Mouse (Mus musculus) mature B cell (primary cell): ENCODE measurements around the gene BC024978.

Experiments used
- in situ Hi-C: fragments of 300-500 bp; cut with MboI; formaldehyde crosslinking; loops from 2 replicates; pipeline ENCODE4 v1.14.3; 2019

Gene BC024978

GRCm38 (mm10) chr7:27174896-27175295 is 20.7 kb upstream of the BC024978 start:
- in situ Hi-C loops = no loop called here

- in situ Hi-C loops = no loop called here
These were observed 17.6 kb upstream of the BC024978 start for GRCm38 (mm10) chr7:27177942-27178323.

- in situ Hi-C loops = no loop called here
These were observed 17.0 kb upstream of the BC024978 start, which contains the start of gene Rab4b for GRCm38 (mm10) chr7:27178324-27179216. Gene Rab4b (minus strand): TSS chr7:27178896.

- in situ Hi-C loops = no loop called here
These were observed 16.2 kb upstream of the BC024978 start for GRCm38 (mm10) chr7:27179217-27179918.

GRCm38 (mm10) chr7:27180036-27180435 is 15.5 kb upstream of the BC024978 start:
- in situ Hi-C loops = no loop called here

- in situ Hi-C loops = no loop called here
These were observed 14.5 kb upstream of the BC024978 start, which contains the start of the genes Gm21983 and Mia for GRCm38 (mm10) chr7:27180837-27181695. Gene Gm21983 (minus strand): TSS chr7:27181086. Gene Mia (minus strand): TSS chr7:27181157.

GRCm38 (mm10) chr7:27182498-27182897 is 13.1 kb upstream of the BC024978 start:
- in situ Hi-C loops = no loop called here

GRCm38 (mm10) chr7:27184964-27185363 is 10.6 kb upstream of the BC024978 start:
- in situ Hi-C loops = no loop called here

- in situ Hi-C loops = no loop called here
These were observed 9.6 kb upstream of the BC024978 start for GRCm38 (mm10) chr7:27185986-27186385.

GRCm38 (mm10) chr7:27189271-27189931 is 6.2 kb upstream of the BC024978 start:
- in situ Hi-C loops = no loop called here

GRCm38 (mm10) chr7:27192434-27192833 is 3.1 kb upstream of the BC024978 start:
- in situ Hi-C loops = loop anchor here (5.0 kb wide), 1 partner anchor 35 kb away; no protein-coding TSS in a partner anchor

GRCm38 (mm10) chr7:27193731-27194130 is 1.9 kb upstream of the BC024978 start:
- in situ Hi-C loops = loop anchor here (5.0 kb wide), 1 partner anchor 36 kb away; no protein-coding TSS in a partner anchor

GRCm38 (mm10) chr7:27197136-27197535 is 1.6 kb downstream of the BC024978 start:
- in situ Hi-C loops = no loop called here

GRCm38 (mm10) chr7:27197634-27198033 is 2.1 kb downstream of the BC024978 start:
- in situ Hi-C loops = no loop called here

GRCm38 (mm10) chr7:27198355-27198754 is 2.8 kb downstream of the BC024978 start:
- in situ Hi-C loops = no loop called here

- in situ Hi-C loops = no loop called here
These were observed 3.2 kb downstream of the BC024978 start for GRCm38 (mm10) chr7:27198779-27199178.

GRCm38 (mm10) chr7:27203730-27204449 is 8.3 kb downstream of the BC024978 start:
- in situ Hi-C loops = no loop called here

GRCm38 (mm10) chr7:27212626-27213025 is 17.0 kb downstream of the BC024978 start:
- in situ Hi-C loops = no loop called here

- in situ Hi-C loops = no loop called here
These were observed 23.0 kb downstream of the BC024978 start for GRCm38 (mm10) chr7:27218586-27218985.

- in situ Hi-C loops = no loop called here
These were observed 24.4 kb downstream of the BC024978 start for GRCm38 (mm10) chr7:27219937-27220336.
